17 mouse cellular contexts compared by ENCODE assay signal in genomic region chr11:31481057-31481340, GRCm38 (mm10).
DNase-seq lines count a peak whose midpoint lies in the region; ATAC-seq and TF ChIP-seq lines count a peak whose summit lies in the region.
"Had no signal": no experiment of that assay in that cellular context is flagged by ENCODE, and none has a peak within 500 bp of the region (broad histone marks: within the 10 kb centered on the region; RNA-seq: fewer than 3 reads in every experiment).

No protein-coding gene starts in this region.

- no peaks in the 10 kb centered on the region for H3K9me3 ChIP-seq in lung, embryonic 14.5 days (ENCODE audit: low read depth, low read length)
- H3K9me3 ChIP-seq in midbrain, embryonic 12.5 days: no peaks in the 10 kb centered on the region
- no peaks in the 10 kb centered on the region for H3K9me3 ChIP-seq in midbrain, embryonic 13.5 days
- H3K9me3 ChIP-seq: embryonic facial prominence, embryonic 13.5 days; forebrain, embryonic 12.5 days; heart, embryonic 10.5 days; heart, embryonic 15.5 days; hindbrain, embryonic 13.5 days had no signal

- no peak for ATAC-seq in lung, embryonic 14.5 days (ENCODE audit: insufficient read depth)
- 0 out of 2 replicates have a peak, but pooled peaks have one; percentile 27 for ATAC-seq in midbrain, embryonic 12.5 days (ENCODE audit: low FRiP score, low read depth)
- no peak for ATAC-seq in midbrain, embryonic 13.5 days

- no peak overlapping the region for H3K4me3 ChIP-seq in lung, embryonic 14.5 days (ENCODE audit: low read depth, low read length)
- no peak overlapping the region for H3K4me3 ChIP-seq in midbrain, embryonic 12.5 days
- no peak overlapping the region for H3K4me3 ChIP-seq in midbrain, embryonic 13.5 days (replicated peaks)
- H3K4me3 ChIP-seq: embryonic facial prominence, embryonic 13.5 days; forebrain, embryonic 12.5 days; heart, embryonic 10.5 days; heart, embryonic 15.5 days; hindbrain, embryonic 13.5 days had no signal

- H3K27ac ChIP-seq in lung, embryonic 14.5 days (ENCODE audit: low read depth): no peak overlapping the region
- H3K27ac ChIP-seq in midbrain, embryonic 12.5 days (replicated peaks): no peak overlapping the region
- no peak overlapping the region for H3K27ac ChIP-seq in midbrain, embryonic 13.5 days
- H3K27ac ChIP-seq: embryonic facial prominence, embryonic 13.5 days; forebrain, embryonic 12.5 days; heart, embryonic 10.5 days; heart, embryonic 15.5 days; hindbrain, embryonic 13.5 days had no signal

- H3K4me2 ChIP-seq in lung, embryonic 14.5 days: no peak overlapping the region
- no peak overlapping the region for H3K4me2 ChIP-seq in midbrain, embryonic 12.5 days (replicated peaks)
- no peak overlapping the region for H3K4me2 ChIP-seq in midbrain, embryonic 13.5 days (replicated peaks)
- H3K4me2 ChIP-seq: embryonic facial prominence, embryonic 13.5 days; forebrain, embryonic 12.5 days; heart, embryonic 15.5 days; hindbrain, embryonic 13.5 days had no signal

- no peaks in the 10 kb centered on the region for H3K36me3 ChIP-seq in lung, embryonic 14.5 days (ENCODE audit: insufficient read depth)
- no peaks in the 10 kb centered on the region for H3K36me3 ChIP-seq in midbrain, embryonic 12.5 days
- no peaks in the 10 kb centered on the region for H3K36me3 ChIP-seq in midbrain, embryonic 13.5 days
- H3K36me3 ChIP-seq: embryonic facial prominence, embryonic 13.5 days; forebrain, embryonic 12.5 days; heart, embryonic 10.5 days; heart, embryonic 15.5 days; hindbrain, embryonic 13.5 days had no signal

- 35% methylated on average over 1 of the region's 1 CpGs for WGBS in lung, embryonic 14.5 days
- 90% methylated on average over 1 of the region's 1 CpGs for WGBS in midbrain, embryonic 12.5 days
- 88% methylated on average over 1 of the region's 1 CpGs for WGBS in midbrain, embryonic 13.5 days

- TF ChIP-seq CTCF in lung, embryonic 14.5 days (IDR thresholded peaks at IDR 0.05; ENCODE audit: low read depth): no peak

- H3K4me1 ChIP-seq in lung, embryonic 14.5 days (ENCODE audit: insufficient read depth): no peaks in the 10 kb centered on the region
- no peaks in the 10 kb centered on the region for H3K4me1 ChIP-seq in midbrain, embryonic 12.5 days
- no peaks in the 10 kb centered on the region for H3K4me1 ChIP-seq in midbrain, embryonic 13.5 days (replicated peaks)
- H3K4me1 ChIP-seq: embryonic facial prominence, embryonic 13.5 days; forebrain, embryonic 12.5 days; heart, embryonic 10.5 days; heart, embryonic 15.5 days; hindbrain, embryonic 13.5 days had no signal

- peak; percentile 43 for DNase-seq in lung, embryonic 14.5 days
- DNase-seq in lung, postnatal 4 days: no peak
- peak; percentile 21 for DNase-seq in retina, embryonic 14.5 days (ENCODE audit: low spot score)
- peak; percentile 2 for DNase-seq in retina, postnatal 7 days (ENCODE audit: low read depth, low spot score)
- DNase-seq in heart, postnatal 4 days: no peak
- DNase-seq: adrenal gland, adult 2 months; adrenal gland, postnatal 25 days; gastrocnemius, postnatal 10 days; heart, adult 18-20 months; heart, postnatal 14 days had no signal

- H3K9ac ChIP-seq in lung, embryonic 14.5 days: no peak overlapping the region
- H3K9ac ChIP-seq in midbrain, embryonic 12.5 days (replicated peaks): no peak overlapping the region
- H3K9ac ChIP-seq in midbrain, embryonic 13.5 days (replicated peaks): no peak overlapping the region
- H3K9ac ChIP-seq: embryonic facial prominence, embryonic 13.5 days; forebrain, embryonic 12.5 days; heart, embryonic 15.5 days; hindbrain, embryonic 13.5 days had no signal

- H3K27me3 ChIP-seq in lung, embryonic 14.5 days (ENCODE audit: insufficient read depth, low read length): no peaks in the 10 kb centered on the region
- H3K27me3 ChIP-seq in midbrain, embryonic 12.5 days: no peaks in the 10 kb centered on the region
- H3K27me3 ChIP-seq in midbrain, embryonic 13.5 days: no peaks in the 10 kb centered on the region
- H3K27me3 ChIP-seq: embryonic facial prominence, embryonic 13.5 days; forebrain, embryonic 12.5 days; heart, embryonic 15.5 days; hindbrain, embryonic 13.5 days had no signal

Comparison
In these comparisons a context has a peak if more than half of its experiments do, and no peak if none do; other contexts are left out.
1. DNase-seq: peak in lung, embryonic 14.5 days (single experiment), retina, embryonic 14.5 days (single experiment) and retina, postnatal 7 days (single experiment); none in lung, postnatal 4 days (0 of 2) and heart, postnatal 4 days (single experiment).